ENCODE assay signal across 9 mouse cellular contexts in genomic region chr16:81284241-81284640, GRCm38 (mm10).
A peak's percentile ranks its signal among the peaks of the same experiment; 100 is the strongest.
DNase-seq lines count a peak whose midpoint lies in the region; ATAC-seq and TF ChIP-seq lines count a peak whose summit lies in the region.
"Had no signal": no experiment of that assay in that cellular context is flagged by ENCODE, and none has a peak within 500 bp of the region (broad histone marks: within the 10 kb centered on the region; RNA-seq: fewer than 3 reads in every experiment).

No protein-coding gene starts in this region.

- no peaks in the 10 kb centered on the region for H3K36me3 ChIP-seq in kidney, adult 2 months (ENCODE audit: control insufficient read depth, insufficient read depth, low read length)
- no peaks in the 10 kb centered on the region for H3K36me3 ChIP-seq in kidney, embryonic 15.5 days
- H3K36me3 ChIP-seq in forebrain, postnatal 0 days (ENCODE audit: insufficient read depth): no peaks in the 10 kb centered on the region
- H3K36me3 ChIP-seq: liver, embryonic 15.5 days had no signal

- H3K27ac ChIP-seq in kidney, adult 2 months (ENCODE audit: insufficient read depth, low read depth, low read length): no peak overlapping the region
- no peak overlapping the region for H3K27ac ChIP-seq in kidney, embryonic 15.5 days
- no peak overlapping the region for H3K27ac ChIP-seq in forebrain, postnatal 0 days (ENCODE audit: low read depth, low read length)
- H3K27ac ChIP-seq: liver, embryonic 15.5 days had no signal

- H3K9me3 ChIP-seq in kidney, embryonic 15.5 days (replicated peaks): no peaks in the 10 kb centered on the region
- no peaks in the 10 kb centered on the region for H3K9me3 ChIP-seq in forebrain, postnatal 0 days (ENCODE audit: low read length)
- H3K9me3 ChIP-seq: liver, embryonic 15.5 days had no signal

- H3K4me2 ChIP-seq in kidney, embryonic 15.5 days: no peak overlapping the region
- no peak overlapping the region for H3K4me2 ChIP-seq in forebrain, postnatal 0 days (ENCODE audit: low read depth)
- H3K4me2 ChIP-seq: liver, embryonic 15.5 days had no signal

- no peaks in the 10 kb centered on the region for H3K4me1 ChIP-seq in kidney, adult 2 months (ENCODE audit: control insufficient read depth, insufficient read depth, low read length)
- H3K4me1 ChIP-seq in kidney, embryonic 15.5 days: no peaks in the 10 kb centered on the region
- no peaks in the 10 kb centered on the region for H3K4me1 ChIP-seq in forebrain, postnatal 0 days (ENCODE audit: insufficient read depth)
- H3K4me1 ChIP-seq: liver, embryonic 15.5 days had no signal

- TF ChIP-seq CTCF in kidney, adult 2 months (conservative IDR thresholded peaks at IDR 0.05; ENCODE audit: insufficient read depth, insufficient read length, low read depth, low read length): no peak
- peak; percentile 47 for TF ChIP-seq CTCF in forebrain, postnatal 0 days (IDR thresholded peaks at IDR 0.05; ENCODE audit: low read depth)

- no peak overlapping the region for H3K4me3 ChIP-seq in kidney, adult 2 months (ENCODE audit: insufficient read depth, low read depth, low read length)
- no peak overlapping the region for H3K4me3 ChIP-seq in kidney, embryonic 15.5 days (replicated peaks)
- no peak overlapping the region for H3K4me3 ChIP-seq in forebrain, postnatal 0 days (ENCODE audit: low read depth, low read length)
- H3K4me3 ChIP-seq: liver, embryonic 15.5 days had no signal

- no peak overlapping the region for H3K9ac ChIP-seq in kidney, embryonic 15.5 days
- no peak overlapping the region for H3K9ac ChIP-seq in forebrain, postnatal 0 days
- H3K9ac ChIP-seq: liver, embryonic 15.5 days had no signal

- peak; percentile 44 for DNase-seq in kidney, adult 2 months
- peak; percentile 22 for DNase-seq in Muller cell, postnatal 12 days (ENCODE audit: inconsistent ontology term)
- DNase-seq in brain, adult 2 months (ENCODE audit: low read depth, low spot score): peak; percentile 76
- DNase-seq in forebrain, postnatal 0 days: peak; percentile 56
- peak; percentile 27 to 30 for DNase-seq in left cerebral cortex, adult 8-10 months (ENCODE audit: low spot score in 2 of 2)
- peak; percentile 76 for DNase-seq in right cerebral cortex, postnatal 4 days
- no peak for DNase-seq in c-Kit-positive CD71-positive TER-119-positive erythroid progenitor cells, embryonic 14.5 days (ENCODE audit: low spot score)

- WGBS in kidney, adult 2 months: 38% methylated on average over 5 of the region's 5 CpGs
- WGBS in kidney, embryonic 15.5 days: 37% methylated on average over 5 of the region's 5 CpGs
- 26% methylated on average over 5 of the region's 5 CpGs for WGBS in forebrain, postnatal 0 days

- ATAC-seq in kidney, embryonic 15.5 days (replicated peaks; ENCODE audit: low FRiP score): no peak
- no peak for ATAC-seq in forebrain, postnatal 0 days

- no peak for TF ChIP-seq POLR2A in kidney, adult 2 months (IDR thresholded peaks at IDR 0.05; ENCODE audit: low read depth, low read length)

- H3K27me3 ChIP-seq in kidney, adult 2 months (replicated peaks; ENCODE audit: control insufficient read depth, insufficient read depth, low read length): no peaks in the 10 kb centered on the region
- H3K27me3 ChIP-seq in kidney, embryonic 15.5 days: no peaks in the 10 kb centered on the region
- H3K27me3 ChIP-seq in forebrain, postnatal 0 days (ENCODE audit: insufficient read depth, low read length): no peaks in the 10 kb centered on the region
- H3K27me3 ChIP-seq: liver, embryonic 15.5 days had no signal
